Mouse (Mus musculus): ENCODE results near the gene Brca2. TPM values are rescaled to one million over a fixed set of nuclear protein-coding genes. Genes with fewer than 3 reads are reported as not detected.

Brca2 gene
- total and polyA plus RNA-seq, 2 experiments from 2014 or later: 9.9 to 15.8 TPM

- under 1% methylated on average over 89 of the region's 102 CpGs for WGBS
Observed at GRCm38 (mm10) chr5:150593756-150594648, 71.6 kb downstream of the Brca2 start.

GRCm38 (mm10) chr5:150594649-150595339 is 72.4 kb downstream of the Brca2 start:
- Histone ChIP-seq H3K36me3 (replicated peaks; ENCODE audit: control insufficient read depth, insufficient read depth, low read length) (no peaks in the 10 kb centered on the region), H3K4me1 (ENCODE audit: control insufficient read depth, insufficient read depth) (peaks cover 5% of the 10 kb centered on the region), H3K27me3 (ENCODE audit: control insufficient read depth, insufficient read depth, low read length) (0 out of 2 replicates have a peak, but pooled peaks cover 9% of the 10 kb centered on the region), H3K9me3 (replicated peaks; ENCODE audit: control insufficient read depth, low read length) (no peaks in the 10 kb centered on the region), H3K4me3 (ENCODE audit: low read depth, low read length) (peak overlapping the region; percentile 94), H3K4me2 (ENCODE audit: low read depth, low read length) (peak overlapping the region; percentile 100), H3K27ac (ENCODE audit: low read depth) (no peak overlapping the region), H3K9ac (replicated peaks; ENCODE audit: low read depth, low read length) (peak overlapping the region; percentile 77)
- ATAC-seq (ENCODE audit: insufficient read depth, low read depth): peak; percentile 55
- DNase-seq (ENCODE audit: low spot score): no peak
- 12% methylated on average over 13 of the region's 17 CpGs for WGBS
- TF ChIP-seq CTCF (IDR thresholded peaks at IDR 0.05; ENCODE audit: low read depth): no peak
- TF ChIP-seq EP300 (IDR thresholded peaks at IDR 0.05; ENCODE audit: low read depth): no peak

More at GRCm38 (mm10) chr5:150593756-150594648, 71.6 kb downstream of the Brca2 start:
- peak overlapping the region; percentile 26; the same call in 1 of the 2 replicates for H3K27ac ChIP-seq (ENCODE audit: low read depth)
- TF ChIP-seq CTCF (IDR thresholded peaks at IDR 0.05; ENCODE audit: low read depth): no peak
- no peak for TF ChIP-seq EP300 (IDR thresholded peaks at IDR 0.05; ENCODE audit: low read depth)
- peak overlapping the region; percentile 94 for H3K4me3 ChIP-seq (ENCODE audit: low read depth, low read length)
- no peak for DNase-seq (ENCODE audit: low spot score)
- no peaks in the 10 kb centered on the region for H3K9me3 ChIP-seq (replicated peaks; ENCODE audit: control insufficient read depth, low read length)
- H3K36me3 ChIP-seq (replicated peaks; ENCODE audit: control insufficient read depth, insufficient read depth, low read length): no peaks in the 10 kb centered on the region
- peak overlapping the region; percentile 100 for H3K4me2 ChIP-seq (ENCODE audit: low read depth, low read length)
- peak overlapping the region; percentile 77 for H3K9ac ChIP-seq (replicated peaks; ENCODE audit: low read depth, low read length)
- ATAC-seq (ENCODE audit: insufficient read depth, low read depth): peak; percentile 68
- H3K27me3 ChIP-seq (ENCODE audit: control insufficient read depth, insufficient read depth, low read length): 0 out of 2 replicates have a peak, but pooled peaks cover 9% of the 10 kb centered on the region
- H3K4me1 ChIP-seq (ENCODE audit: control insufficient read depth, insufficient read depth): peaks cover 5% of the 10 kb centered on the region

- DNase-seq (ENCODE audit: low spot score) (no peak), ATAC-seq (ENCODE audit: insufficient read depth, low read depth) (no peak)
- TF ChIP-seq CTCF (IDR thresholded peaks at IDR 0.05; ENCODE audit: low read depth) (no peak), EP300 (IDR thresholded peaks at IDR 0.05; ENCODE audit: low read depth) (no peak)
- Histone ChIP-seq H3K36me3 (replicated peaks; ENCODE audit: control insufficient read depth, insufficient read depth, low read length) (no peaks in the 10 kb centered on the region), H3K4me1 (ENCODE audit: control insufficient read depth, insufficient read depth) (peaks cover 5% of the 10 kb centered on the region), H3K27ac (ENCODE audit: low read depth) (no peak overlapping the region), H3K4me2 (ENCODE audit: low read depth, low read length) (0 out of 2 replicates have a peak overlapping the region, but pooled peaks have one; percentile 100), H3K27me3 (ENCODE audit: control insufficient read depth, insufficient read depth, low read length) (0 out of 2 replicates have a peak, but pooled peaks cover 9% of the 10 kb centered on the region), H3K4me3 (ENCODE audit: low read depth, low read length) (peak overlapping the region; percentile 94; the same call in 1 of the 2 replicates), H3K9ac (replicated peaks; ENCODE audit: low read depth, low read length) (no peak overlapping the region), H3K9me3 (replicated peaks; ENCODE audit: control insufficient read depth, low read length) (no peaks in the 10 kb centered on the region)
- 60% methylated on average over 11 of the region's 11 CpGs for WGBS
Observed at GRCm38 (mm10) chr5:150595366-150596016, 73.1 kb downstream of the Brca2 start.

GRCm38 (mm10) chr5:150597088-150597487 is 74.7 kb downstream of the Brca2 start, which contains the start of gene N4bp2l1:
Gene N4bp2l1, minus strand, starts transcription at chr5:150597188.
- Histone ChIP-seq H3K36me3 (replicated peaks; ENCODE audit: control insufficient read depth, insufficient read depth, low read length) (no peaks in the 10 kb centered on the region), H3K9ac (replicated peaks; ENCODE audit: low read depth, low read length) (no peak within 1 kb of the TSS), H3K4me1 (ENCODE audit: control insufficient read depth, insufficient read depth) (peaks cover 5% of the 10 kb centered on the region), H3K9me3 (replicated peaks; ENCODE audit: control insufficient read depth, low read length) (no peaks in the 10 kb centered on the region), H3K27ac (ENCODE audit: low read depth) (no peak within 1 kb of the TSS), H3K27me3 (ENCODE audit: control insufficient read depth, insufficient read depth, low read length) (0 out of 2 replicates have a peak, but pooled peaks cover 9% of the 10 kb centered on the region), H3K4me2 (ENCODE audit: low read depth, low read length) (no peak within 1 kb of the TSS), H3K4me3 (ENCODE audit: low read depth, low read length) (no peak within 1 kb of the TSS)
- 90% methylated on average over 7 of the region's 7 CpGs for WGBS
- ATAC-seq (ENCODE audit: insufficient read depth, low read depth) (no peak), DNase-seq (ENCODE audit: low spot score) (no peak)
- TF ChIP-seq CTCF (IDR thresholded peaks at IDR 0.05; ENCODE audit: low read depth) (no peak), EP300 (IDR thresholded peaks at IDR 0.05; ENCODE audit: low read depth) (no peak)

Measured in heart, postnatal 0 days (tissue).